Mouse (Mus musculus): Measurements from ENCODE around the gene Agap1.
"Not testable (repeated sequence)": the region's sequence is repeated elsewhere in the genome, so short reads cannot be mapped to it uniquely, and the experiment has no call there.

Agap1 gene

DNA sequence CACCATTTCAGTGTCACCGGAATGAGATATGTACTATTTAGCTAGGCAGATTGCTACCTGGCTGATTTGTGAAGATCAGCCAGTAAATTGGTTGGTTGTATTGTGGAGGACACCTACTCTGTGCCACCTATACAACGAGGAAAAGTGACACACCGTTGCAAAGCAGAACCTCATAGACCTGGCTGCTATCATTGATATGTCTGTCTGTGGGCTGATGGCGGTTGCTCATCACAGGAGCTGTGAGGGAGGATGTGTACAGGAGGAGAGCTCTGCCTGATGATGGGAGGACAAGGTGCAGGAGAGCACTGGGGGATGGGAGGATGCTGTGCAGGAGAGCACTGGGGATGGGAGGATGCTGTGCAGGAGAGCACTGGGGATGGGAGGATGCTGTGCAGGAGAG is 46.7 kb downstream of the Agap1 start:
- no peak for DNase-seq (ENCODE audit: low spot score in 2 of 2)

DNA sequence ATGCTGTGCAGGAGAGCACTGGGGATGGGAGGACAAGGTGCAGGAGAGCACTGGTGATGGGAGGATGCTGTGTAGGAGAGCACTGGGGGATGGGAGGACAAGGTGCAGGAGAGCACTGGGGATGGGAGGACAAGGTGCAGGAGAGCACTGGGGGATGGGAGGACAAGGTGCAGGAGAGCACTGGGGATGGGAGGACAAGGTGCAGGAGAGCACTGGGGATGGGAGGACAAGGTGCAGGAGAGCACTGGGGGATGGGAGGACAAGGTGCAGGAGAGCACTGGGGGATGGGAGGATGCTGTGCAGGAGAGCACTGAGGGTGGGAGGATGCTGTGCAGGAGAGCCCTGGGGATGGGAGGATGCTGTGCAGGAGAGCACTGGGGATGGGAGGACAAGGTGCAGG is 47.3 kb downstream of the Agap1 start:
- DNase-seq (ENCODE audit: low spot score in 2 of 2): not testable (repeated sequence)

DNA sequence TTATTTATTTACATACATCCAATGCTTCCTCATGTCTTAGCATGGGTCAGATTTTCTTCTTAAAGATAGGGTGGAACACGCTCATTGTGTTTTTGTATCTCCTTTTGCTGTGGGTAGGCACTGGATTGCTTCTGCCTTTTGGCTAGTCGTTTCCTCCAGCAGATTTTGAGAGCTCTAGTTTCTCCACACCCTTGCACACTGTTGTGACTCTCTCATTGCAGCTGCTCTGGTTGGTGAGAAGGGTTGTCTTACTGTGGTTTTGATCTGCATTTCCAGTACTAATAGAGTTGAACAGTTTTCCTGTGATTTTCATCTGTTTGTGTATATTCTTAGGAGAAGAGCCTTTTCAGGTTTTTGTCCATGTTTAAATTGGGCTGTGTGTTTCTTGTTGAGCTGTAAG is 54.6 kb downstream of the Agap1 start:
- DNase-seq (ENCODE audit: low spot score in 2 of 2): no peak

DNA sequence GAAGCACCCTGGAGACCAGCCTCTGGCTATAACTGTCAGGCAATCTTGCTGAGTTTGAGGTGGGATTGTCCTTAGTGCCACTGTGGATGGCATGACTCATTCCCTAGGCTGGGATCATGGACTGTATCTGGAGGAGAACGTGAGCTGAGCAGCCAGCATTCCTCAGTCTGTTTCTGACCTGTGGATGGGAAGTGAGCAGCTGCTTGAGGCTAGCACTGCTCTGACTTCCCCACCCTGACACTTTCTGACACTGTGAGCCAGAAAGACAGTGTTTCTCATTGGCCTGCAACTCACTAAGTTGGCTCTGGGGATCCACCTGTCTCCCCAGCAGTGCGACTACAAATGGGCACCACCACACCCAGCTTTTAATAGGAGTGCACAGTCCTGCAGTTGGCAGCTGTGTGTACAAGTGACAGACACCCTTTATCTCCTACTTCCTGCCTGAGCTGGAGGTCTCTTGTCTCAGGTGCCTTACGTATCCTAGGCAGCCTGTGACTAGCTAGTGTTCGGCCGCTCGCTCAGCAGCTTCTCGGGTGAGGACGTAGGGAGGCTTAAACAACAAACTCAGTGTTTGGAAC is 55.2 kb downstream of the Agap1 start:
- no peak for DNase-seq (ENCODE audit: low spot score in 2 of 2)

DNA sequence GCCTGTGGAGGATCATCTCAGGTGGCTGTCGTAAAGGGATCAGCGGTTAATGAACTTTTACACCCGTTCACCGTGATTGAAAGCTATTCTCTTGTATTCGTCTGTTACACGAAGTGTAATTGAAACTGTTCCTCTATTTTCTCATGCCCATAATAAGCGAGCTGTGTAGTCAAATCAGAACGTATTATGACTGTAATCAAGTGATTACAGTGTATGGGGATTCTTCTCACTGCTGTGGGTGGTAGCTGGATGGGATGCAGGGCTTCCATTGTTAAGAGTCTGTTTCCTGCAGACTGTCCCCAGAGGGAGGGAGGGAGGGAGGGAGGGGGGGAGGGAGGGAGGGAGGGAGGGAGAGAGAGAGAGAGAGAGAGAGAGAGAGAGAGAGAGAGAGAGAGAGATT is 56.1 kb downstream of the Agap1 start:
- DNase-seq (ENCODE audit: low spot score in 2 of 2): no peak

DNA sequence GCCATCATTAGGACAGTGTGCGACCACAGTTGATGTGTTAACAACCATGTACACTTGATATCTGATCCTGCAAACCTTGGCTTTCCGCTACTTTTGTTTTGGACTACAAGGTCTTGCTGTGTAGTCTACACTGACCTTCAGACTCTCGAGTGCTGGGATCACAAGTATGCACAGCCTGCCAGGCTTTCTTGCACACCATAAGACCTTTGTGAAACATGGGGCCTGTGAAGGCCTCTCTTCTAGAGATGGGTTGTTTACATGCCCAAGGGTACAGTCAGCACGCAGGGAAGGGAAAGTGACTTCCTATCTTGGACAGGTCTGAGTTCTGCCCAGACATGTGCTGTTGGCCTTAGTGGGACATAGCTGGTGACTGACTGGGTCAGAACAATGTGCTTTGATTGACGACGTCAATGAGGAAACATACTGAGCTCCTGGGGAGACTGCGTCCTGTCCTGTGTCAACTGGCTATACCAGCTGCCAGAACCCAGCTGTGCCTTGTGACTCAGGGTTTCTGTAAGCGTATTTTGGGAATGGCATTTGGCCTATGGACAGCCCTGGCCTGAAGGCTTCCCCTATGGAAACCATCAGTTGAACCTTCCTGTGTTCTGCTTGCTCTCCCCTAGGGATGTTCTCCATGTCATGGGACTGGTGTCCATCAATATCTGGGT is 59.1 kb downstream of the Agap1 start:
- DNase-seq (ENCODE audit: low spot score in 2 of 2): no peak

DNA sequence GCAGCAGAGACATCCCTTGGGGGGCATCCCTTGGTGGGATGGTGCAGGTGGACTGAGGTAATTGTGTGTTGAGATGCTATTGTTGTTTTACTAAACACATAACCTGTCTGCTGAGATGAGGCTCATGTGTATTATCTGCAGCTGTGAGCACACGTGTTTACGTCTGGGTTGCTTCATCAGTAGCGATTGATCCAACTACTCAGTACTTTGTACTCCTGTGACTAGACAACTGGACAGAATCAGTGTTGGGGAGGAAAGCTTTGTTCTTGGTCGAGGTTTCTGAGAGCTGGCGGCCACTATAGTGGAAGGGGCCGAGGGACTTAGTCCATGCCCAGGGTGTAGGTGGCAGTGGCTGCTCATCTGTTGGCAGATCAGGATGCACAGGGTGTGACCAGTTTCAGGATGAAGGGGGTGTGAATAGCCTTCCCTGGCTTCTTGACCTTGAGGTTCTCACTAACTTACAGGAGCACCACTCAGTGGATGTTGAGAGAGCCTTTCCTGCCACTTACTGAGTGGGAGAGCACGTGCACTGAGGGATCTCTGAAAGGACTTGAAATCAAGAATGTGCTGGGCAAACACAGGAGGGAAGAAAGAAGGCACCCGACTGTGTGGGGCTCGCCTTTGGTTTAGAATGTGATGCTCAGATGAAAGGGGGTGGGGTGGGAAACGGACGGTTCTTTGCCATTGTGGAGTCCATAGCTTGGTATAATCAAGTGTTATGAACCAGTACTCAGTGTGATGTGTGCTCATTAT is 61.4 kb downstream of the Agap1 start:
- DNase-seq (ENCODE audit: low spot score in 2 of 2): no peak

DNA sequence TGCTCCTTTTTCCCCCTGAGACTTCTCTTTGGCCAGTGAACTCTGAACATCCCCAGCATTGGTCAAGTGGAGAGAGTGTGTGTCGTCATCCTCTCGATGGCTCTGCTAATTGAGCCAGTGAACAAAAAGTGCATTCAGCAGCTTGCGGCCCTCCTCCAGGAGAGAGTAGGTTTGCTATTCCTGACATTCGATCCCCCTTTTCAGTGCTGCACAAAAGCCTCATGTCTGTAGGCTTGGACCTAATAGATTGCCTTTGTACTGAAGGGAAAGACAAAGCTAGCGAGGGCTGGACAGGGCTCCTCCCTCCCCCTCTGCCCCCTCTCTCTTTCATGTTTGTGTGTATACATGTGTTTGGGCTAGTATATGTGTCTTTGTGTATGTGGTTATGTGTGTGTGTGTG is 63.2 kb downstream of the Agap1 start:
- no peak for DNase-seq (ENCODE audit: low spot score in 2 of 2)

DNA sequence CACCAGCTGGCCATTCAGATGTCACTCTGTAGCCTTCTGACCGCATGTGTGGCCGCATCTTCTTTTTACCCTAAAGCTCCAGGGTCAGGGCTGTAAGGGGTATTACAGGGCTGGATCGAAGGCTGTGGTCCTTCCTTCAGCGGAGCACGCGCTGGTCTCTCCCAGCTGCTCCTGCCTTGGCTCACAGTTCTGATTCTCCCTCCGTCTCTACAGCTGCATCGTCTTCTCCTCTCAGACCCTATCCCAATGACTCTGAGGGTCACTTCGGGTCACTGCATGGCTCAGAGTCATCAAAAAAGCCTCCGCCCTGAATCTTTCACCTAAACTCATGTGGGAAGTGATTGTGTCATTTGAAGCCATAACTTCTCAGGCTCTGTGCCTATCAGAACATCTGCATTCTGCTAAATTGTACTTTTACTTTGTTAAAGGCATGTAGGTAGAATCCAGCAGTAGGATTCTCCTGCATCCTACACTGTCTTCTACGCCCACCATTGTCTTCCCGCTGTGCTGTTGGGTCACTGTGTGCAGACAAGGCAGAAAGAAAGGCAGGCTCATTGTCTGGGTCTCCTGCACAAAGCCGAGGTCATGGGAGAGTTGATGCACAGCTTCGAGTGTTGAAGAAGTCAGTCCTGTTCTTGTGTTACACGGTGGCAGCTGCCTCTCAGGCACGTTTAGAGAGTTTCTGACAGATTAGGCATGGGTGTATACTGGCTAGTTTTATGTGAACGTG is 65.5 kb downstream of the Agap1 start:
- no peak for DNase-seq (ENCODE audit: low spot score in 2 of 2)

DNA sequence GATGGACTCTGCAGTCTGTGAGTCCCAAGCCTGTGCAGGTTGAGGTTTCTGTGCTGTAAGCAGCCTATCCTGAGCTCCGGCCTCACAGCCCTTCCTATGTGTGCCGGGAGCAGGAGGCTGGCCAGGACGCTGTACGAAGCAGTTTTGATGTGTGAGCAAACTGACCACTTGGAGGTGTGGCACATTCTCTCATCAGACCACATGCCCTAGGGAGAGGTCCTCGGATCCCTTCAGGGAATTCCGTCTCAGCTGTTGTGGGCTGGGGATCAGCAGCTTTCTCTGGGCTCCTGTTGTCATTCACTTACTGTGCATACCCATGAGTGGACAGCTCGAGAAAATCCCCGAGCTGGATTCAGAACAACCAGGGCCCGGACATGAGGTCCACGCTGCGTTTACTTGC is 66.8 kb downstream of the Agap1 start:
- DNase-seq (ENCODE audit: low spot score in 2 of 2): no peak

DNA sequence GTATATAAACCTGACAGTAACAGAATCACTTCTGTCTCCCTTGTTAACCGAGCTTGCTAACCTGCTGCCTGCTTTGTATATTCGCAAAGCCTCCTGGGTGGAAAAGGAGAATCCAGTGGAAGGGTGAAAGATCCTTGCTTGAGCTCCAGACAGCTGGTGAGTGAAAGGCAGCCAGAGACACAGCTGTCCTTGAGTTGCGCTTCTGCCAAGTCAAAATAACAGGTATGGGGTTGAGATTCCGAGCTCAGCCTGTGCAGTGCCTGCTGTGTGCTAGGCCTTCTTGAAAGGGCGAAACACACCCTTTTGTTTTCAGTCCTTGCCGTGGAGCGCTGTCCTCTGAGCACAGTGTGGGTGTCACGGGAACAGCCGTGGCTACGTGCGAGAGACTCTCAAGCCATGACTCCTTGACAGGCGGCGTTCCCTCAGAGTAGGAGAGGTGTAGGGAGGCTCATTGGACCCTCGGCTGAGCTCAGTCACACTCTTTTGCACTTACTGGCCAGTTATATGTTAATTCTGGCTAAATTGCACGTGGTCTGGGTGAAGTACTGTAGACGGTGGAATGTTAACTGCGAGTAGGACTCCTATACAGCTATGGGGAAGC is 67.4 kb downstream of the Agap1 start:
- DNase-seq (ENCODE audit: low spot score in 2 of 2): no peak

DNA sequence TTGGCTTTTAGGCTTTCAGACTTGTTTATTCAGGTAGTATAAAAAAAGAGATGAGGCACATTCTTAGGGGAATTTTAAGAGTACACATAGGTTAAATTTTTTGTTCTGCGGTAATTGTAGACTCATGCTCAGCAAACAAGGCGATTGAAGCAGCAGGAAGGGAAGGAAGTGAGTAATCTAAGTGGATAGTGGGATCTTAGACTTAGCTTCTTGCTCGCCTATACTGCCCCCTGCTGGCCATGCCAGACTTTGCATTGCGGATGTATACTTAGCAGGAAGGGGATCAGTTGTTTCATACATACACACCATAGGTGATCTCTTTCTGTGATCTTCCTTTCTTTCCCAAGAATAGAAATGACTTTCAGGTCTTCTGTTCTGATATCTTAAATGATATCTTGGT is 69.8 kb downstream of the Agap1 start:
- peak; percentile 57 to 82 for DNase-seq (ENCODE audit: low spot score in 2 of 2)

DNA sequence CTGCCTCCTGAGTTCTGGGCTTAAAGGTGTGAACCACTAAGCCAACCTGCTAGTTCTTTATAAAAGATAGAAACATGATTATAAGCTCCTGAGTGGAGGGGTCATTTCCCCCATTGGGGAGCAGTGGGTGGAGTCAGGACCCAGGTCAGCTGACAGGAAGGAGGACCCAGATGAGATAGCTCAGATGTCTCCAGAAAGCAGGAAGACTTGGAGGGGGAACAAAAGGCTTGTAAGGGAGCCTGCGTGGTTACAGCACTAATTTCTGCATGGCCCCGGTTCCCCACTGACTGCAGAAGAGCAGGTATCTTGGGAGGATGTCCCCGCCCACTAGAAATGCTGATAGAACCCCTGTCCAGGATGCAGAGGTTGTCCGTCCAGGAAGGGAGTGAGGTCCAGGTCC is 70.4 kb downstream of the Agap1 start:
- DNase-seq (ENCODE audit: low spot score in 2 of 2): no peak

DNA sequence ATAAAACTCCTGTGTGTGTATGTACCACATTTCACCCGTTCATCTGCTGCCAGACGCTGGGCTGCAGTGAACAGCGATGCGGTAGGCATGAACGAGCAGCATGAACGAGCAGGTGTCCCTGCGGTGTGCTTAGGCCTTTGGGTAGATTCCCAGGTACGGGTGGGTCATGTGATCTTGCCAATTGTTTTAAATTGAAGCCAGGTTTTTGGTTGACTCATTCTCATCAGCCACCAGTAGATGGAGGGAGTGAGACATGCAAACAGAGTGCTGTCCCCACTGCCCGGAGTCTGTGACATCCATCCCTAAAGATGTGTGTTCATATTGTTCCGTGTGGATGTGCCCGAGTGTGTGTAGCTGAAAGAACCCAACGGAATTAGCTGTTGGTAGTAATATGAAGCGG is 71.2 kb downstream of the Agap1 start:
- DNase-seq (ENCODE audit: low spot score in 2 of 2): peak; percentile 48 to 67

DNA sequence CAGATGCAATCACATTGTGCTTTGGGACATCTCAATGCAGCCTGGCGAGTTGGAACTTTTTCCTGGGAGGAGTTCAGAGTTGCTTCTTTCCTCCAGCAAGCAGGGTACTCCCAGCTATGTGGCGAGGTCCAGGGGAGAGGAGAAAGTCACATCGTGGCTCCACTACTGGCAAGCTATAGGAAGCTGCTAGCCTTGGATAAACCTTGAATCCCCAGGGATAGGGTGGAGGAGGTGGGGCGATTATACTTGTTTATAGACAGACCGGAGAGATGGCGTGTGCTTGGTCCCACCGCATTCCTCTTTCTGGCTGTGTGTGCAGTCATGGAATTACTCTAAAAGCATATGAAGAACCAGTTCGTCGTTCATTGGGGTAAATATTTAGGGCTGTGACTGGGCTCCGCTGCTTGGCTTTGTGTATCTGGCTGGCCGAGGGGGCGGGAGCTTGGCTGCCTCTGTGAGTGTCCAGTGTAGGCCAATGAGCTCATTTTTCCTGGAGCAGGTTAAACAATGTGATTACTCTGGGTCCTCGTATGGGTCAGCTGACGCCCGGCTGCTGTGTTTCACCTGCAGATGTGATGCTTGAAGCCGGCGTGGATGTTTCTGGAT is 74.2 kb downstream of the Agap1 start:
- no peak for DNase-seq (ENCODE audit: low spot score in 2 of 2)

DNA sequence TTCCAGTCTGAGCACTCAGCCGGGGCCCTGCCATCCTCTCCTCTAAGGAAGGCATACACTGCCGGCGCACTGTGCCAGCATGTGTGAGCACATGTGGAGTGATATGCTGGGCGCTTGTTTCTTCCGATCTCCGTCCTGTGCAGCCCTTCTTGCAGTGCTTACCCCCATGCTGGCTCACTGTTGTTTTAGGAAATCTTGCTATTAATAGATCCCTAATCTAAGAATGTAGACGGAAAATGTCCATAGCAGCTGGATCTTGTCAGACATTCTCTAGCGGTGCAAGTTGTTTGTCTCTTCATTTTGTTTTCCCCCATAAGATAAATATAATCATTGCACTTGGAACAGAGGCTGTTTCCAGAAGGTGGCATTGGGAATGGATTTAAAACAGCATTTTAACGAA is 79.1 kb downstream of the Agap1 start:
- DNase-seq (ENCODE audit: low spot score in 2 of 2): no peak

DNA sequence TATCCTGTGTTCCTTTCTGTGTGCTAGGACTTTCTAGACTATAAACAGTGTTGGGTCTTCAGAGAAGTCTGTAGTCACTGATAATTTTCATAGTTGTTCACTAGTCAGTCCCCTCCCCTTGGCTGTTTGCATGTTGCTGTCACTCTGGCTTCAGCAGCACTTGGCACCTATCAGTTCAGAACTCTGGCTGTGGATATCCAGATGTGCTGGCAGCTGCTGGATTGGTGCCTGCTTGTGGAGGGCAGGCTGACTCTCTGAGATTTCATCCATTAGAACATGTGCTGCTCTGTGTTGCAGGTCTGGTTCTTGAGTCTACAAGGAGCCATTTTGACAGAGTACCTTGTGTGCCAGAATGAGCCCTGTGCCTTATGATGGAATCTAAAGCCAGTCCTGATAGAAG is 80.6 kb downstream of the Agap1 start:
- DNase-seq (ENCODE audit: low spot score in 2 of 2): no peak

DNA sequence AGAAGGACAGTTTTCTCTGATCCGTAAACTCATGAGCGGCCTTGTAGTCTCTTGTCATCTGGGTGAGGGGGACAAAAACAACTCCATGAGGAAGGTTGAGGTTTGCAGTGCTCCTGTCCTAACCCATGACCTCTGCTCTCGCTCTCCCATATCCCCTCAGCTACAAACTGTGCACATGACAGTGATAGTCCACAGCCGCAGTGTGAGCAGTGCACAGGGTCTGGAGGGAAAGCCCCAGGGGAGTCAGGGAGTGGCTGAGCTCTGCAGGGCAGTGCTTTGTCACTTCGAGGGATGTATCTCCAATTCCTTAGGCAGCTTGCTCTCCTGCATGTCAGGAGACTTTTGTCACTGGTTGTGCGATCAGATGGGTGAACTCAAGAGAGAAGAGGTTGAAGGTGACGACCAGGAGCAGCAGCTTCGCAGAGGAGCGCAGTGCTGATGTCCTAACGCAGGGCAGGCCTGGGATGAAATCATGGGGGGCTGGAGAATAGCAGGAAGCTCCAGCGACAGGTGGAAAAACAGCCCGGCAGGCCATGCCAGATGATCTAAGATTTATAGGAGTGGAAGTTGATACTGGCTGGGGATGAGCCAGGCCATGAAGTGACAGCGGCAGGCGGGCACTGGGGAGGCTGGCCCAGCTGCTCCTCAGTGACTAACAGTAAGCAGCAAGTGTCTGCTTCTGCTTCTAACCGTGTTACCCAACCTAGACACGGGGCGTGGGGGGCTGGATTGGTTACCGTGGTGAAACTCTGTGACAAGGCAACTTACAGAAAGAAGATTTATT is 83.7 kb downstream of the Agap1 start:
- DNase-seq (ENCODE audit: low spot score in 2 of 2): no peak

DNA sequence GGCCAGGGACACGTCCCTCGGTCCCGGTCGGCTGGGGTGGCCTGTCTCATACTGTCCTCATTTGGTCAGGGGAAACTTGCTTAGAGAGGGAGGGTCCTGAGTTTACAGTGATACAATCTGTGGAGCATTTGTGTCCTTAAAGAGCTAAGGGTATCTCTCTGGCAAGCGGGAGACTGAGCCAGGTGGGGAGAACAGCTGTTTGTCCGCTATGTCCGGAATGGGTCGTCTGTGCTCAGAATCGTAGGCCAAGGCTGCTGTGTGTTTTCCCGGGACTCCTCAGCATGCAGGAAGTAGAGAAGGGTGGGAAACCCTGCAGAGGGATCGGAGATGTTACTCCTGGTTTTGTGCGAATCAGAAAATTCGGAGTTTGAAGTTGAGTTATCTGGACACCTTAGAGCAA is 84.5 kb downstream of the Agap1 start:
- DNase-seq (ENCODE audit: low spot score in 2 of 2): no peak

DNA sequence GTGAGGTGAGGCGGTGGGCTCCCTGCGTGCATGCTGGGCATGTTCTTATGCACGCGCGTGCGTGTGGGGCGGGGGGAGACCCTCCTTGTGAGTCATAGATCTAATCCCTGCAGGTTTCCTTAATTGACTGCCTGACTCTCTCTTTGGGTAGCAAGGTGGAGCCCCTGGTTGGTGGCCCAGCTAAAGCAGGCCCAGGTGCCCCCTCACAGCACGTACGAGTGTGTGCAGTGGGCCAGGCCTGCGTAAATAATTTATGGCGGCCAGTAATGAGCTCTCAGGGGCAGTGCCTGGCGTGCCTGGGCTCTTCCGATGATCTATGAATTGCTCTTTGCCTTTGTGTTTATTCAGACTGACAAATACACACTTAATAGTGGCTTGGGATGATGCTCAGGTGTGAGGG is 86.5 kb downstream of the Agap1 start:
- no peak for DNase-seq (ENCODE audit: low spot score in 2 of 2)

DNA sequence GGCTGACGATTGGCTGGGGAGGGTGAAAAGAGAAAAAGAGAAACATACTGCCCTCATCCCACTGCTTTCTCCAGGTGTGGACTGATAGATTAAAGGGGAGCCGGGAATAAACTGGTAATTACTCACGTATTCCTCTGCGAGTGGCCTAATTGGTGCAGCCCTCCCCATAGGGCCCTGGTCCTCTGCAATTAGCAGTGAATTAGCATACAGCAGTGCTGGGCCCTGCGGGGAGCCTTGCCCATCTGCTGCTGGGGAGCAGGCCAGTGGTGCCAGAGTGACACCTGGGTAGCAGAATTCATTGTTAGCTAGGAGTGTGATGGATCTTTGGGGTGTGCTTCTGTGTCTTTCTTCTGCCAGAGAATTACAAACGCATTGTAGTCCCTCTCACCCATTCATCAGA is 87.9 kb downstream of the Agap1 start:
- DNase-seq (ENCODE audit: low spot score in 2 of 2): no peak

Data from heart, adult 9 months (tissue).